Comparison of ENCODE assay signal across 11 mouse cellular contexts in the genomic region with DNA sequence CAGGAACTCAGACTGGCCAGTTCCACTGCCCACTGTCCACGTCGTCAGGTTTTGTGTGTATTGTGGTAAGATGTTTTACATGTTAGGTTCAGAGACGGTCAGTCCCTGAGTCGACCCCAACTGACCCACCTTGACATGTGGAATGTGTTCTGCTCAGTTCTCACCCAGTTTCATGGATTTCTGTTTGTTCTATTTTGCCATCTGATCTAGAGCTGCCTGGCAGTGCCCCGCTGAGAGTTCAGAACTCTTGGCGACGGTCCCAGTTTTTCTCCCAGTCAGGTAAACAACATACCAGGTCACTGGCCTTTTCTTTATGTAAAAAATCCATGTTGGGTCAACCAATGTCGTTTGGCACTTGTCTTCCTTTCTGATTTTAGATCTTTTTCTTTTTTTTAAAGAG.
DNase-seq lines count a peak whose midpoint lies in the region; ATAC-seq and TF ChIP-seq lines count a peak whose summit lies in the region.
"Had no signal": no experiment of that assay in that cellular context is flagged by ENCODE, and none has a peak within 500 bp of the region (broad histone marks: within the 10 kb centered on the region; RNA-seq: fewer than 3 reads in every experiment).

No protein-coding gene starts in this region.

- peaks cover 9% of the 10 kb centered on the region; the same call in 1 of the 2 replicates for H3K27me3 ChIP-seq in heart, postnatal 0 days (ENCODE audit: control insufficient read depth, insufficient read depth, low read length)
- no peaks in the 10 kb centered on the region for H3K27me3 ChIP-seq in hindbrain, embryonic 13.5 days
- H3K27me3 ChIP-seq: hindbrain, embryonic 15.5 days; liver, embryonic 15.5 days had no signal

- H3K4me2 ChIP-seq in heart, postnatal 0 days (ENCODE audit: low read depth, low read length): no peak overlapping the region
- no peak overlapping the region for H3K4me2 ChIP-seq in hindbrain, embryonic 13.5 days
- H3K4me2 ChIP-seq: hindbrain, embryonic 15.5 days; liver, embryonic 15.5 days had no signal

- no peak overlapping the region for H3K4me3 ChIP-seq in heart, postnatal 0 days (ENCODE audit: low read depth, low read length)
- no peak overlapping the region for H3K4me3 ChIP-seq in hindbrain, embryonic 13.5 days
- H3K4me3 ChIP-seq: hindbrain, embryonic 15.5 days; liver, embryonic 15.5 days had no signal

- H3K9me3 ChIP-seq in heart, postnatal 0 days (replicated peaks; ENCODE audit: control insufficient read depth, low read length): no peaks in the 10 kb centered on the region
- H3K9me3 ChIP-seq in hindbrain, embryonic 13.5 days: no peaks in the 10 kb centered on the region
- H3K9me3 ChIP-seq: hindbrain, embryonic 15.5 days; liver, embryonic 15.5 days had no signal

- peak overlapping the region; percentile 3; the same call in 1 of the 2 replicates for H3K27ac ChIP-seq in heart, postnatal 0 days (ENCODE audit: low read depth)
- no peak overlapping the region for H3K27ac ChIP-seq in hindbrain, embryonic 13.5 days
- H3K27ac ChIP-seq: hindbrain, embryonic 15.5 days; liver, embryonic 15.5 days had no signal

- no peak for DNase-seq in heart, postnatal 0 days (ENCODE audit: low spot score)
- no peak for DNase-seq in heart, adult 9 months (ENCODE audit: low spot score in 2 of 2)
- DNase-seq in brain, adult 2 months (ENCODE audit: low read depth, low spot score): peak; percentile 86
- DNase-seq in cerebellum, postnatal 10 days: peak; percentile 80 to 83
- DNase-seq in lung, adult 18-20 months: peak; percentile 39 to 67
- DNase-seq in Muller cell, postnatal 12 days (ENCODE audit: inconsistent ontology term): no peak
- DNase-seq in right cerebral cortex, postnatal 14 days: no peak
- DNase-seq: thymus, postnatal 36 days had no signal

- H3K4me1 ChIP-seq in heart, postnatal 0 days (ENCODE audit: control insufficient read depth, insufficient read depth): no peaks in the 10 kb centered on the region
- H3K4me1 ChIP-seq in hindbrain, embryonic 13.5 days (replicated peaks): peaks cover 11% of the 10 kb centered on the region
- H3K4me1 ChIP-seq: liver, embryonic 15.5 days had no signal

- TF ChIP-seq EP300 in heart, postnatal 0 days (IDR thresholded peaks at IDR 0.05; ENCODE audit: low read depth): no peak

- WGBS in heart, postnatal 0 days: 58% methylated on average over 8 of the region's 8 CpGs
- WGBS in hindbrain, embryonic 13.5 days: 83% methylated on average over 8 of the region's 8 CpGs

- peak; percentile 4; the same call in 1 of the 2 replicates for ATAC-seq in heart, postnatal 0 days (ENCODE audit: insufficient read depth, low read depth)
- ATAC-seq in hindbrain, embryonic 13.5 days (ENCODE audit: low FRiP score): no peak

- no peak overlapping the region for H3K9ac ChIP-seq in heart, postnatal 0 days (replicated peaks; ENCODE audit: low read depth, low read length)
- no peak overlapping the region for H3K9ac ChIP-seq in hindbrain, embryonic 13.5 days
- H3K9ac ChIP-seq: hindbrain, embryonic 15.5 days; liver, embryonic 15.5 days had no signal

- peaks cover 22% of the 10 kb centered on the region for H3K36me3 ChIP-seq in heart, postnatal 0 days (replicated peaks; ENCODE audit: control insufficient read depth, insufficient read depth, low read length)
- H3K36me3 ChIP-seq in hindbrain, embryonic 13.5 days: peaks cover 29% of the 10 kb centered on the region
- H3K36me3 ChIP-seq: hindbrain, embryonic 15.5 days; liver, embryonic 15.5 days had no signal

- no peak for TF ChIP-seq CTCF in heart, postnatal 0 days (IDR thresholded peaks at IDR 0.05; ENCODE audit: low read depth)

Comparison
In these comparisons a context has a peak if more than half of its experiments do, and no peak if none do; other contexts are left out.
1. DNase-seq: peak in brain, adult 2 months (single experiment), cerebellum, postnatal 10 days (2 of 2) and lung, adult 18-20 months (2 of 2); none in heart, postnatal 0 days (single experiment), heart, adult 9 months (0 of 2), Muller cell, postnatal 12 days (single experiment) and right cerebral cortex, postnatal 14 days (single experiment).